Mouse (Mus musculus): Measurements from ENCODE around the gene 1500009L16Rik.

DNA sequence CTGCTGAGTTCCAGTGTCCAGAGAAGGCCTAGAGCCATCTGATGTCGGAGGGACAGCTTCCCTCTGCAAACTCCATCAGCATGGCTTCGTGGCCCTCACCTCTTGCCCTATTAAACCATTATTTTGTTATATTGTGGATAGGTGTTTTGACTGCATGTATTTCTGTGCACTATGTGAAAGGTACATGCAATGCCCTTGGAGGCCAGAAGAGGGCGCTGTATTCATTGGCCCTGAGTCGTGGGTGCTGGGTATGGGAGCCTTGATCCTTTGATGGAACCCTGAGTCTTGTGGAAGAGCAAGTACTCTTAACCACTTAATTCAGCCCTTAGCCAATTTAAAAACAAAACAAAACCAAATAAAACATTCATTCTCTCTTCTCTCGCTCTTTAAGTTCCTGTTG lies 62.3 kb downstream of the 1500009L16Rik start:
- TF ChIP-seq CTCF (conservative IDR thresholded peaks at IDR 0.05; ENCODE audit: insufficient read depth, insufficient read length, low read depth, low read length) (peak; percentile 52; the same call in 1 of the 2 replicates), POLR2A (IDR thresholded peaks at IDR 0.05; ENCODE audit: low read depth, low read length) (no peak)
